Mouse (Mus musculus) liver, adult 2 months (tissue): Measurements from ENCODE around the gene Olfr313. TPM values are rescaled to one million over a fixed set of nuclear protein-coding genes. Genes with fewer than 3 reads are reported as not detected.

ENCODE experiments used
- DNase-seq: peaks from one replicate; pipeline ENCODE4 v3.0.0-alpha.2; 2011; ENCODE audit warnings: low read depth, low spot score; ENCODE audit errors: extremely low read depth
- H3K27ac ChIP-seq: fragments of 200-500 bp; replicated peaks from 2 replicates; pipeline ENCODE4 v1.5.1; 2012; ENCODE audit warnings: low read depth, mild to moderate bottlenecking, control low read depth, inconsistent platforms, low read length; ENCODE audit not compliant: insufficient read depth
- H3K27me3 ChIP-seq: fragments of 200-500 bp; 2 replicates; pipeline ENCODE4 v1.6.1; 2012; ENCODE audit warnings: mild to moderate bottlenecking, moderate library complexity, low read length, inconsistent platforms; ENCODE audit not compliant: control insufficient read depth, insufficient read depth
- H3K36me3 ChIP-seq: fragments of 200-500 bp; 2 replicates; pipeline ENCODE4 v1.6.1; 2012; ENCODE audit warnings: low read length, inconsistent platforms; ENCODE audit not compliant: control insufficient read depth, insufficient read depth
- H3K4me1 ChIP-seq: fragments of 200-500 bp; 2 replicates; pipeline ENCODE4 v1.6.1; 2011; ENCODE audit warnings: low read length; ENCODE audit not compliant: control insufficient read depth, insufficient read depth
- H3K4me3 ChIP-seq: fragments of 200-500 bp; 2 replicates; pipeline ENCODE4 v1.5.1; 2011; ENCODE audit warnings: low read depth, mild to moderate bottlenecking, control low read depth, low read length, moderate library complexity; ENCODE audit not compliant: insufficient read depth
- H3K79me2 ChIP-seq: fragments of 200-500 bp; 2 replicates; pipeline ENCODE4 v1.6.1; 2012; ENCODE audit warnings: inconsistent platforms, mild to moderate bottlenecking, low read length, moderate library complexity; ENCODE audit not compliant: control insufficient read depth, insufficient read depth
- H3K9ac ChIP-seq: fragments of 200-500 bp; 2 replicates; pipeline ENCODE4 v1.6.1; 2012; ENCODE audit warnings: low read depth, mild to moderate bottlenecking, control low read depth, inconsistent platforms, low read length
- CTCF ChIP-seq: fragments of 200-500 bp; IDR thresholded peaks from 2 replicates; pipeline ENCODE4 v1.5.1; 2011; ENCODE audit warnings: low read depth, low read length, control low read depth
- POLR2A ChIP-seq: fragments of 200-500 bp; IDR thresholded peaks from 2 replicates; pipeline ENCODE4 v1.6.1; 2011; ENCODE audit warnings: low read length, control low read depth; ENCODE audit not compliant: insufficient read depth; ENCODE audit errors: extremely low read depth
- WGBS: fragments of 180-500 bp; shearing (Covaris S2); methylation state at CpG from one replicate; pipeline ENCODE4 v1.1.7; 2018; 5-methylcytosine and 5-hydroxymethylcytosine counted together
- polyA plus RNA-seq: library from polyadenylated mRNA; depleted of rRNA; stranded (reverse); fragments of >200 nt; gene quantifications from 2 replicates; pipeline ENCODE4 v1.2.3, GENCODE M21; 2012
- total RNA-seq: library from RNA; depleted of rRNA; stranded (reverse); fragments of >200 nt; gene quantifications from 2 replicates; pipeline ENCODE4 v1.2.3, GENCODE M21; 2014

Olfr313 gene
- total and polyA plus RNA-seq, 2 experiments, result not detected

DNA sequence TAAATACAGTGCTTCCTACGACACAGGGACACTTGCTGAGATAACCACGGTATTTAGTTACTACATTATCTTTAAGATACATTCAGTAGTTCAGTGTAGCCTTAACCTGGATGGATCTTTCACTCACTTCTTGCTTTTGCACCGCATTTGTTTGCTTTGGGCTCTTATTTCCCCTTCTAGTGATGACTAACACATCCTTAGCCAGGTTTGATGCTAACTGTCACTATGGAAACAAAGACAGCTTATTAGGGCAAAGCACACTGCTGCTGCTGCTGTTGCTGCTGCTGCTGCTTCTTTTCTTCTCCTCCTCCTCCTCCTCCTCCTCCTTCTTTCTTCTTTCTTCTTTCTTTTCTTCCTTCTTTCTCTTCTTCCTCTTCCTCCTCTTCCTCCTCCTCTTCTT lies 25.3 kb upstream of the Olfr313 start:
- Histone ChIP-seq H3K27ac (no peak overlapping the region), H3K4me3 (no peak overlapping the region), H3K79me2 (no peaks in the 10 kb centered on the region), H3K4me1 (no peaks in the 10 kb centered on the region), H3K36me3 (no peaks in the 10 kb centered on the region), H3K9ac (no peak overlapping the region), H3K27me3 (no peaks in the 10 kb centered on the region)
- DNase-seq, result no peak
- TF ChIP-seq POLR2A (no peak), CTCF (no peak)
- 26% methylated on average over 3 of the region's 3 CpGs for WGBS

DNA sequence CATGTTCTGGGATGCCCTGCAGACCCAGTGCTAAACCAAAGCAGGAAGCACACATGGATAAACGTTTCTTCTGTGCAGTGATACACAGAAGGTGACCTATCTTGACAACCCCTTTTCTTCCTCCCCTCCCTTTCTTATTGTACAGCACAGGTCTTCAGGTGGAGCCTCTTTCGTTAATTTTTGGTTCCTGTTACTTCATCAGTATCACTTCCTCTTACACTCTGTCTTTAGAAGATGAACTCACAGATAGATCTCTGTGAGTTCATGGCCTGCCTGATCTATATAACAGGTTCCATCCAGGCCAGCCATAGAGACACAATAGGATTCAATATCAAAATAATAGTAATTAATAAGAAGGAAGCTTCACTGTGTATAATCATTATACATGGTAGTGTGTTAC lies 24.7 kb upstream of the Olfr313 start:
- no peaks in the 10 kb centered on the region for H3K36me3 ChIP-seq
- no peak overlapping the region for H3K4me3 ChIP-seq
- no peak overlapping the region for H3K9ac ChIP-seq
- H3K4me1 ChIP-seq, result no peaks in the 10 kb centered on the region
- H3K79me2 ChIP-seq, result no peaks in the 10 kb centered on the region
- no peak overlapping the region for H3K27ac ChIP-seq
- H3K27me3 ChIP-seq, result no peaks in the 10 kb centered on the region
- no peak for DNase-seq
- 45% methylated on average over 2 of the region's 2 CpGs for WGBS
- TF ChIP-seq POLR2A (no peak), CTCF (no peak)

DNA sequence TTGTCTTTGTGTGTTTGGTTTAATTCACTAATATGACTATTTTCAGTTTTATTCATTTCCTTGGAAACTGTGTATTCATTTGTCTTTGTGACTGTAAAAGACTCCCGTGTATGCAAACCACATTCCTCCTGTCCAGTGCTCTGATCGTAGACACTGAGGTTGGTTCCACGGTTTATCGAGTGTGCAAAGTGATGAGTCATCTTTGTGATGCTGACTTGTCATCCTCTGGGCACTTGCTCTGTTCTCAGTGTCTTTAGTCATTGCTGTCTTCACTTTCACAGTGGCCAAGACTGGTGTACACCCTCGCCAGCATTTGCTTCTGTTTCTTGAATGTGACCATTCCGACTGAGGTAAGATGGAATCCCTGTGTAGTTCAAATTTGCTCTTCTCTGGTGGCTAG lies 24.2 kb upstream of the Olfr313 start:
- no peaks in the 10 kb centered on the region for H3K79me2 ChIP-seq
- H3K27me3 ChIP-seq, result no peaks in the 10 kb centered on the region
- no peak overlapping the region for H3K4me3 ChIP-seq
- H3K4me1 ChIP-seq, result no peaks in the 10 kb centered on the region
- no peak for TF ChIP-seq POLR2A
- no peak for TF ChIP-seq CTCF
- H3K36me3 ChIP-seq, result no peaks in the 10 kb centered on the region
- DNase-seq, result no peak
- H3K9ac ChIP-seq, result no peak overlapping the region
- 79% methylated on average over 6 of the region's 6 CpGs for WGBS
- no peak overlapping the region for H3K27ac ChIP-seq

DNA sequence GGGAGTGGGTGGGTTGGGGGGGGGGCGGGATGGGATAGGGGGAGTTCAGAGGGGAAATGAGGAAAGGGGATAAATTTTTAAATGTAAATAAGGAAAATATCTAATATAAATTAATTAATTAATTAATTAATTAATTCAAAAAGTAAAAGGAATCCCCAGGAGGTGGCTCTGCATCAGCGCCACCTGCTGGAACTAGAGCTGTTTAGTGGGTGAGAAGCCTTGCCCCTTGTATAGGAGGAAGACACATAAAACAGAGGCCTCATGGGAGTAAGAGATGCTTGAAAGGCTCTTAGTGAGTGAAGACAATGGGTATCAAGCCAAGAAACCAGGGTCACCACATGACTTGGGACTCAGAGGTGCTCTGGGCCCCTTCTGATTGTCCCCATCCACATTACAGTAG lies 18.9 kb upstream of the Olfr313 start:
- 88% methylated on average over 2 of the region's 2 CpGs for WGBS

DNA sequence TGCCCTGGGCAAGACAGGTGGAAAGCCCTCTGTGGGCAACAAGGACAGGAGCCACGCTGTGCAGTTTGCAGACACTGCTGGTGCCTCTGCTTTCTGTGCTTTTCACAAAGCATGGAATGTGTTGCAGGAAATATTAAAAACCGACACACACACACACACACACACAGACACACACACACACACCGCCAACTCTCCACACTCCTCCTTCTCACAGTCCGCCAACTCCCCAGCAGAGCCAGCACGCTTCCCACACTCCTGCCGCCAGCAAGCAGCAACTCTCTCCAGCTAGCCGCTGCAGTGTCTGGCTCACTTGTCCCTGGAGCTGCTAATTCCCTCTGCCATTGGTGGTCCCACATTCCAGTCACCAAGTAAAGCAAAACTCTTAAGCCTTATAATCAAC lies 17.9 kb upstream of the Olfr313 start:
- no peaks in the 10 kb centered on the region for H3K79me2 ChIP-seq
- H3K4me1 ChIP-seq, result no peaks in the 10 kb centered on the region
- H3K27ac ChIP-seq, result no peak overlapping the region
- no peak for DNase-seq
- TF ChIP-seq CTCF (no peak), POLR2A (no peak)
- no peak overlapping the region for H3K9ac ChIP-seq
- H3K36me3 ChIP-seq, result no peaks in the 10 kb centered on the region
- H3K4me3 ChIP-seq, result no peak overlapping the region
- no peaks in the 10 kb centered on the region for H3K27me3 ChIP-seq
- 76% methylated on average over 7 of the region's 7 CpGs for WGBS

More for the DNA sequence above, 18.9 kb upstream of the Olfr313 start:
- no peak for DNase-seq
- H3K4me1 ChIP-seq, result no peaks in the 10 kb centered on the region
- TF ChIP-seq CTCF (no peak), POLR2A (no peak)
- no peaks in the 10 kb centered on the region for H3K36me3 ChIP-seq
- H3K27ac ChIP-seq, result no peak overlapping the region
- H3K79me2 ChIP-seq, result no peaks in the 10 kb centered on the region
- no peaks in the 10 kb centered on the region for H3K27me3 ChIP-seq
- no peak overlapping the region for H3K9ac ChIP-seq
- no peak overlapping the region for H3K4me3 ChIP-seq

DNA sequence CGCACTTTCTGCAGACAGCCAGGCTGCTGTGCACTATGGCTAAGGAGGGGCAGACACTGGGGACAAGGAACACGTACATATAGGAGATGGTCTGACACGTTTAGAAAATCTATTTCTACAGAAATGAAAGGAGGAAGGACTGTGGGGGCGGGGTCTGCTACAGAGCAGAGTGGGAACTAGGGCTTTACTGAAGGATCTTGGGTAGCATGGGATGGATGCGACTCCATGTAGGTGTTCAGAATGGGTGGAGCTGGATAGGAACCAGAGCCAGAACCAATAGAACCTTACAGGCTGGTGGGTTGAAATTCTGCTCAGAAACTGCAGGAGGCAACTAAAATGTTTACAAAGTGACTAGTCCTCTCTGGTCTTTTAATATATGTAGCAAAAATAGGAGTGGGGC lies 15.1 kb upstream of the Olfr313 start:
- H3K79me2 ChIP-seq, result no peaks in the 10 kb centered on the region
- 79% methylated on average over 5 of the region's 5 CpGs for WGBS
- H3K4me1 ChIP-seq, result peaks cover 7% of the 10 kb centered on the region
- no peaks in the 10 kb centered on the region for H3K36me3 ChIP-seq
- no peak overlapping the region for H3K9ac ChIP-seq
- no peak for TF ChIP-seq POLR2A
- TF ChIP-seq CTCF, result no peak
- H3K4me3 ChIP-seq, result no peak overlapping the region
- DNase-seq, result no peak
- no peak overlapping the region for H3K27ac ChIP-seq
- H3K27me3 ChIP-seq, result no peaks in the 10 kb centered on the region
